In genomic region chr4:149060621-149061431, GRCm38 (mm10) we compare ENCODE assay signal across 13 mouse cellular contexts. TPM values are rescaled to one million over a fixed set of nuclear protein-coding genes. Genes with fewer than 3 reads are reported as not detected.
DNase-seq lines count a peak whose midpoint lies in the region; ATAC-seq and TF ChIP-seq lines count a peak whose summit lies in the region.
"Had no signal": no experiment of that assay in that cellular context is flagged by ENCODE, and none has a peak within 500 bp of the region (broad histone marks: within the 10 kb centered on the region; RNA-seq: fewer than 3 reads in every experiment).

No protein-coding gene starts in this region.

- peak overlapping the region; percentile 14; the same call in 1 of the 2 replicates for H3K9ac ChIP-seq in heart, embryonic 16.5 days (ENCODE audit: low read length)
- H3K9ac ChIP-seq: embryonic facial prominence, embryonic 15.5 days; lung, embryonic 15.5 days had no signal

- peaks cover 42% of the 10 kb centered on the region for H3K4me1 ChIP-seq in heart, embryonic 16.5 days (ENCODE audit: control insufficient read depth, insufficient read depth, low read length)
- peaks cover 9% of the 10 kb centered on the region for H3K4me1 ChIP-seq in lung, adult 2 months (ENCODE audit: control insufficient read depth, insufficient read depth, low read length)

- H3K9me3 ChIP-seq in heart, embryonic 16.5 days (replicated peaks; ENCODE audit: control insufficient read depth, low read length) = no peaks in the 10 kb centered on the region
- H3K9me3 ChIP-seq: embryonic facial prominence, embryonic 15.5 days; limb, embryonic 10.5 days; lung, embryonic 15.5 days had no signal

- intact Hi-C loops in heart, postnatal 10 days (cut with DNase I) = loop anchor here (5.0 kb wide), 1 partner anchor 319 kb away; no protein-coding TSS in a partner anchor

- no peak overlapping the region for H3K4me3 ChIP-seq in heart, embryonic 16.5 days (ENCODE audit: low read length)
- H3K4me3 ChIP-seq in lung, adult 2 months (replicated peaks; ENCODE audit: extremely low read depth, low read depth, low read length) = no peak overlapping the region
- H3K4me3 ChIP-seq: embryonic facial prominence, embryonic 15.5 days; limb, embryonic 10.5 days; lung, embryonic 15.5 days had no signal

- no peak for ATAC-seq in heart, embryonic 16.5 days (replicated peaks; ENCODE audit: extremely low read depth, insufficient read depth, low FRiP score)

- H3K27ac ChIP-seq in heart, embryonic 16.5 days (ENCODE audit: low read length) = no peak overlapping the region
- H3K27ac ChIP-seq: embryonic facial prominence, embryonic 15.5 days; limb, embryonic 10.5 days; lung, embryonic 15.5 days had no signal

- no peak for TF ChIP-seq POLR2A in lung, adult 2 months (IDR thresholded peaks at IDR 0.05; ENCODE audit: borderline replicate concordance, extremely low read depth, low read depth, low read length)
- no peak for TF ChIP-seq POLR2A in brain, embryonic 14.5 days (IDR thresholded peaks at IDR 0.05; ENCODE audit: borderline replicate concordance, extremely low read depth, insufficient read depth, insufficient read length, poor library complexity, severe bottlenecking)

- WGBS in heart, embryonic 16.5 days = 46% methylated on average over 14 of the region's 14 CpGs
- 73% methylated on average over 14 of the region's 14 CpGs for WGBS in lung, adult 2 months

- 0 out of 2 replicates have a peak, but pooled peaks have one; percentile 4 for TF ChIP-seq CTCF in lung, adult 2 months (IDR thresholded peaks at IDR 0.05; ENCODE audit: insufficient read depth, low read length)
- peak; percentile 19; the same call in 1 of the 2 replicates for TF ChIP-seq CTCF in brain, embryonic 14.5 days (IDR thresholded peaks at IDR 0.05; ENCODE audit: borderline replicate concordance, extremely low read depth, insufficient read depth, insufficient read length)

- peak; percentile 47 to 58 for DNase-seq in cerebellum, postnatal 10 days
- no peak for DNase-seq in cerebellum, adult 9-10 months
- no peak for DNase-seq in heart, postnatal 10 days
- DNase-seq in lung, adult 2 months = no peak
- no peak for DNase-seq in lung, adult 18-20 months
- peak; percentile 55 for DNase-seq in brain, embryonic 14.5 days (ENCODE audit: low read depth)
- no peak for DNase-seq in urinary bladder, postnatal 25 days (ENCODE audit: low spot score)
- DNase-seq: kidney, postnatal 4 days; thymus, adult 2 months had no signal

- no peak overlapping the region for H3K4me2 ChIP-seq in heart, embryonic 16.5 days (ENCODE audit: low read depth, low read length)
- H3K4me2 ChIP-seq: embryonic facial prominence, embryonic 15.5 days; lung, embryonic 15.5 days had no signal

- H3K36me3 ChIP-seq in heart, embryonic 16.5 days (ENCODE audit: control insufficient read depth, insufficient read depth) = no peaks in the 10 kb centered on the region
- H3K36me3 ChIP-seq: embryonic facial prominence, embryonic 15.5 days; lung, embryonic 15.5 days had no signal

- no peaks in the 10 kb centered on the region for H3K27me3 ChIP-seq in heart, embryonic 16.5 days (ENCODE audit: control insufficient read depth, insufficient read depth, low read length)
- H3K27me3 ChIP-seq: embryonic facial prominence, embryonic 15.5 days; lung, embryonic 15.5 days had no signal

RNA-seq across cellular contexts. Expression of gene Pex14, which starts 38.9 kb away (rescaled TPM):
- polyA plus RNA-seq in heart, embryonic 16.5 days (2015; fragmentation: Nextera tagmentation; extraction: Ambion mirVana) = 44.1 and 44.6 TPM in 2 replicates
- total RNA-seq in heart, postnatal 10 days (2021) = 10 to 100 TPM; 26.5 to 27.2 TPM
- 36.3 and 39.2 TPM in 2 replicates for polyA plus RNA-seq in lung, adult 2 months (2012; rRNA removed)
- 27.8 and 35.1 TPM in 2 replicates for polyA plus RNA-seq in brain, embryonic 14.5 days (2012; rRNA removed)

RNA-seq across cellular contexts. Expression of gene Dffa, which starts 43.1 kb away (rescaled TPM):
- polyA plus RNA-seq in heart, embryonic 16.5 days (2015; fragmentation: Nextera tagmentation; extraction: Ambion mirVana) = 29.3 and 33.8 TPM in 2 replicates
- total RNA-seq in heart, postnatal 10 days (2021) = 10 to 100 TPM; 33.5 to 38.7 TPM
- 15.2 and 19.4 TPM in 2 replicates for polyA plus RNA-seq in lung, adult 2 months (2012; rRNA removed)
- 28.3 and 28.5 TPM in 2 replicates for polyA plus RNA-seq in brain, embryonic 14.5 days (2012; rRNA removed)

Comparison
In these comparisons a context has a peak if more than half of its experiments do, and no peak if none do; other contexts are left out.
1. DNase-seq: peak in cerebellum, postnatal 10 days (2 of 2) and brain, embryonic 14.5 days (single experiment); none in cerebellum, adult 9-10 months (single experiment), heart, postnatal 10 days (0 of 2), lung, adult 2 months (single experiment), lung, adult 18-20 months (0 of 2) and urinary bladder, postnatal 25 days (single experiment).